Mouse (Mus musculus) cerebellum, adult 8-10 months (tissue): ENCODE measurements around the gene Enpp1.
A peak's percentile ranks its signal among the peaks of the same experiment; 100 is the strongest.

Experiments
- DNase-seq: peaks from one replicate; pipeline ENCODE4 v3.0.0; 2022

Enpp1 gene

DNA sequence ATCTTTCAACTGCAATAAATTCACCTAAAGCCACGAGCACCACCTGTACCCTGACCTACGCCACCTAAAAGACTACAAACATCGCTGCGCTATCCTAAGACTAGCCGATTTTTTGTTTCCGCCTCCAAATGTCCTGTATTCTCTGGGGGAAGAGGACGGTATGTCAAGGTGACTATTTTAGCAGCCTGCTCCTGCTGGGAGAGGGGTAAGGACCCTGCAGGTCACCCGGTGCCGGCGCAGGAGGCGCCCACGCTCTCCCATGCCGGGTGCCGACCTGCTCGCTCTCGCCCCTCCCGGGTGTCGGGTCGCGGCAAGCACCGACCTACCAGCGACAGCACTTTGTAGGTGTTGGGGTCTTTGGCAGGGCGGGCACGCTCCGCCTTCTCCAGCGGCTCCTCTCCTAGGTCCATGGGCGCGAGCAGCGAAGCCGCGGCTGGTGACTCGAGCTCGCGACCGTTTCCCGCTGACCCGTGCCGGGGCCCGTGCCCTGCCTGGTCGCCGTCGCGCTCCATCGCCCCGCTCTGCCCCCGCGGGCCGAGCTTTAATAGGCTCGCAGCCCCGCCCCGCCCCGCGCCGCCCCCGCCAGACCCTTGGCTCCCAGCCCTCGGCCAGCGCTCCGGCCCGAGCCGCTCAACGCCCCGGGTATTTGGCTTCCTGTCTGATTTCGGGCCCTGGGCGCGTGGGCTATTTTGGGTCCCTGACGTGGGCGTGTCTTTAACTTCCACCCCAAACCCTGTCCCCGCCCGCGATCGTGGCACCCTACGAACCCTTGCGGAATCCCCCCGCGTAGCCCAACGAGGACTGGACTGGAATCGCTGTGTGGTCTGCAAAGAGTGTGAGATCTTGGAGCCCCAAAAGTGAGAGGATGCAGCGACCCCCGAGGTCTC is at the start of gene Enpp1:
Enpp1 (minus strand) TSS at position 680 of the 887 bp plus-strand sequence.
- DNase-seq: peak; percentile 10

DNA sequence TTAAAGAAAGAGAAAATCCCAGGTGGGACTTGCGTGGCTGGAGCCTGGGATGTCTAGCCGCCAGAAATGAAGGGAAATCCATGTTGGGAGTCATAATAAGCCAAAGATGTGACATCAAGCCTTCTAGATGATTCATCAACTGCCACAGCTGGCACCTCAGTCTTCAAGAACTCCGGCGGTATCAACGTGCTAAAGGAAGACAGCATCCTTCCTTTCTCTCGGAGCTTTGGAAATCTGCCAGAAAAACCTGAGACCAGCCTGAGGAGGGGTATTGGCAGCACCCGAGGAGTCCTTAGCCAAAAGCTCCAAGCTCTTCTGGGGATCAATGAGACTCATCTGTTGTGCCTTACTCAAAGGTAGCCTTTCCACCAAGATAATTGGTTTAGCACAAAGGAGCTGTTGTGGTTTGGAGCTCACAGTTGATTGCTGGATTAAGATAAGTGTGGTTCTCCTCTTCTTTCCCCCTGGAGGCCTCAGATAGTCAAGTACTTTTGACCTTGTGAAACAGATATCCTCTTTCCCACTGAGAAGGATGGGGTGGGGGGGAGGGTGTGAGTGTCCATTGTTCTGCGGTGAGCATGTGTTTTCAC is 46.5 kb upstream of the Enpp1 start:
- no peak for DNase-seq

- DNase-seq: no peak
Observed at GRCm38 (mm10) chr10:24754874-24755540, 43.0 kb upstream of the Enpp1 start.

DNA sequence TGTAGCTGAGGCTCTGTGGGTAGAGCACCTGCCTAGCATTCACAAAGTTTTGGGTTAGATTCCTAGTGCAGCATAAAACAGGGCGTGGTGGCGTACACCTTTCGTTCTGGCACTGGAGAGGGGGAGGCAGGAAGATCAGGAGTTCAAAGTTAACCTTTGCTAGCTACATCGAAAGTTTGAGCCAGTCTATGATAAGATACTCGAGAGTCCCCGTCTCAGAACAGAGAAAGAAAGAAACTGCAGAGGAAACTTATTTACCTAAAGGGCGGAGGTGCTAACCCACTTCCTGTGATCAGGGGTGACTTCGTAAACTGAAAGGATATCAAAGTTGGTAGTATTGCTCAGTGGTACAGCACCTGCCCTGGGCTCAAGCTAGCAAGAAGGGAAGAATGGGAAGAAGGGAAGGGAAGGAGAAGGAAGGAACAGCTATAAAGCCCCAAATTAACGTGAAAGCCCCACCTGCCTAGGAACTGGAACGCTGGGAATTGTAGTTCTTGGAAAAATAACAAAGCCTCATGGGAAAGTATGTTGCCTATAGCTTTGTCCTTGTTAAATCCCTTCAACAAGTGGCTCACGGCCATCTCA is 42.4 kb upstream of the Enpp1 start:
- DNase-seq: no peak

- DNase-seq: no peak
Observed at GRCm38 (mm10) chr10:24753536-24754250, 41.7 kb upstream of the Enpp1 start.

DNA sequence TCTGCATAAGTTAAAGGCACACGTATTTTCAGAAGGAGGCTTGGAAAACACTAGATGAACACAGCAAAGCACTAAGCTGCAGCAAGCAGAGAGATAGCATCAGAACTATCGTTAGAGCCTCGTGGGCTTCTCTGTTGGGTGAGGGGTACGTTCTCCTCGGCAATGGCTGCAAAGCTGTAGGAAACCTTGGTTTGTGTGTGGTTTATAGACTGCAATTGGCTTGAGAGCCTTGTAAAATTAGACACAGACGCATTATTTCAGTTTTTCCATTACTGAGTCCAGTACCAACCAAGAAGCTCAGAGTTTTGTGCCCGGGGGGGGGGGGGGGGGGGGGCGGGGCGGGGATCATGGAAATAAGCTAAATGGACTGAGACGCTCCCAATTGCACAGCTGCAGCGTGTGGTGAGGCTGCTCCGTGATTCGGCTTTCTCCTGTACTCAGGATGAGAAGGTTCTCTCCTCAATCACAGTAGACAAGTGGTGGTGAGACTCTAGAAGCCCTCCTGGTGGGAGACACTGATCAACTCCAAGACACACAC is 31.1 kb upstream of the Enpp1 start:
- no peak for DNase-seq

DNA sequence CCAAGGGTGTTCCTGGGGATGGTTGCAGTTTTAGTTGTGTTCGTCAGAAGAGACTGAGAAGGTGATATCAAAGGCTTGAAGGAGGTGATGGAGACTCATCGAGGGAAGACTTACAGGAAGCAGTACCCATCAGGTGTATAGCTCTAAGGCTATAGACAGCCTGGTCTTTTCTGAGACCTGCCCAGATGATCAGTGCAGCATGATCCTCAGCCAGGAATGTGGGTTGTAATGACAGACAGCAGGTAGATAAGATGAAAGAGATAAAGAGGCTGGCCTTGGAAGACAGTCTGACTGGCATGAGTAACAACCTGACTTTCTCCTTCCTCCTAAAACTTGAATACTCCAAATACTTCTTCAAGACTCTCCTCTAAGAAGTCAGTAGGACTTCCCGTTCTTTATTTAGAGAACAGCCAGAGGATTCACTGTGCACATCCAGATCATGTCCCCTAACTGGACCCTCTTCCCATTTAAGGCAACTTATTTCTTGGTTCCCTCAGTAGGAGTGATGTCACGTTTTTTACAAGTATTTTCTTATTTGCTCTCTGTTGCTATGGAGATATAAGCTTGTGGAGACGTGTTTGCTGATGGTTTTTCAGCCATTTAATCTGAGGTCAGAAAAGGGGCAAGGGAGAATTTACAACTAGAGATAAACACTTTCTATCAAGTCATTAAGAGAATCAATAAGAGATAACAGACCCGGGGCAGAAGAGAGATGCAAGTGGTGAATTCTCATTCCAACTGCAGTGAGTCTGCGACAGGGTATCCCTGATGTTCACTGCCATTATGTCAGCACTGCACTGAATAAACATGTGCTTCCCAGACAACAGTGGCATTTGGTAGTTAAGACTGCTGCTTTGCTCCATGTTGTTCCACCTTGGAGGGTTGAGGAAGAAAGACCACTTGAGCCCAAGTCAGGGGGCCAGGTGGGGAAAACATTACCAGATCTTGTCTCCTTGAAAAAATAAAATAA is 29.6 kb upstream of the Enpp1 start:
- DNase-seq: no peak

- DNase-seq: no peak
Observed at GRCm38 (mm10) chr10:24739171-24739570, 27.2 kb upstream of the Enpp1 start.

DNA sequence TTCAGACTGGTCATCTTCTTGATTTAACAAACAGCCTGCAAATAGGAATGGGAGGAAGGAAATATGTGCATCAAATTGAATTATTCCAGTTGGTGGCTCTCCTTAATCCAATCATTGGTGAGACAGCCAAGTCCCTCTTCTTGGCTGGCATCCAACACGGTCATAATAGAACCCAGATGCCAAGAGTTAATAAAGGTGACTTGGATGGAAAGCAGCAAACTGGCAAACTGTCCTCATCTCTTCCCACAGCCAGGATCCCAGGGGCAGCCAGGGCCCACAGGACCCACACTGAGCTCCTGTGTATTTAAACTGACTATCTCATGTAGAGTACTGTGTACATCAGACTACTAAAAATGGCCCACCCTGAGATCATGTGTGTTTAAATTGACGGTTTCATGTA is 26.5 kb upstream of the Enpp1 start:
- DNase-seq: no peak

DNA sequence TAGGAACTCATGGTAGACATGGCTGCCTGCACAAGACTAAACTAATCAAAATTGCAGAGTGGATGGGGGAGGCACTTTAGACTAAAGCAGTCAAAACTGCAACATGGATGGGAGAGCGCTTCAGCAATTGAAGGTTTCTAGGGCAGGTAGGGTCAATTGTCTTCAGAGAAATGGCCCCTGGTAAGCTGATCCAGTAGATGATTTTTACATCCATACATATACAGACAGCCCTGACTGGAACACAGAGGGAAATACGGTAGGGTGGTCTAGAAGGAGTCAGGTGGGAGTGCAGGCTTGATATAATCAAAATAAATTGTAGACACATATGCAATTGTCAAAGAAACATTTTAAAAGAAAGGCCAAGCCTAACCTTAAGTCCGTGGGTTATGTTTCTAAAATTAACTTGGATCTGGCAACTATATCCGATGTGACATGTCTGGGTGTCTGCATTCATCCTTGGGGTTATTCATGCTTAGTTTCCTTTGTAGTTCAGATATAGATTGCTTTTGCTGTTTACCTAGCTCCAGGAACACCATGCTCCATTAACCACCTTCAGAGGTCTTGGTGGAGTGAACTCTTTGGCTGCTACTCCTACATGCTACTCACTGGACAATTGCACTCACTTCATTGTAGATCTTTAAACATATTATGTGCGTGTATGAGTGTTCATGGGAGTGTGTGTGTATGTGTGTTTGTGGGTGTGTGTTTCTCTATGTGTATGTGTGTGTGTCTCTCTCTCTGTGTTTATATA is 23.2 kb upstream of the Enpp1 start:
- DNase-seq: no peak

GRCm38 (mm10) chr10:24727478-24727877 is 15.5 kb upstream of the Enpp1 start:
- no peak for DNase-seq

GRCm38 (mm10) chr10:24725197-24725596 is 13.2 kb upstream of the Enpp1 start:
- no peak for DNase-seq

- no peak for DNase-seq
Observed at GRCm38 (mm10) chr10:24721841-24722240, 9.9 kb upstream of the Enpp1 start.

GRCm38 (mm10) chr10:24719383-24719782 is 7.4 kb upstream of the Enpp1 start:
- no peak for DNase-seq

DNA sequence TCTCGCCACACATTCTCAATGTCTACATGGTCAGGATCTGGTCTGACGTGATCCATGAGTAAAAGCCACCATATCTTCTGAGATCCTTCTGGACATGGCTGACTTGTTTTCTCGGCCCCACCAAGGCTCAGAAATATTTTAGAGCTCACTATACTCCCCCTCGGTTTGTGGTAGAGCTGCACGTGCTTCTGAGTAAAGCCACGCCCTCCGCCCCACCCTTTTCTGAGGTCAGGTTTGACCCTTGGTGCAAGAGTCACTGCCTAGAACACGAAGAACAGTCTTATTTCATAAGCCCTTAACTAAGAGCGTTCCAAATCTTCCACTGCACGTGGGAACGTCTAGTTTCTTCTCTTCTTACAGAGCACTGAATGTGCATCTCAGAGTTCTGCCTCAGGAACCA is 6.8 kb upstream of the Enpp1 start:
- DNase-seq: no peak

- no peak for DNase-seq
Observed at GRCm38 (mm10) chr10:24718058-24718457, 6.1 kb upstream of the Enpp1 start.

DNA sequence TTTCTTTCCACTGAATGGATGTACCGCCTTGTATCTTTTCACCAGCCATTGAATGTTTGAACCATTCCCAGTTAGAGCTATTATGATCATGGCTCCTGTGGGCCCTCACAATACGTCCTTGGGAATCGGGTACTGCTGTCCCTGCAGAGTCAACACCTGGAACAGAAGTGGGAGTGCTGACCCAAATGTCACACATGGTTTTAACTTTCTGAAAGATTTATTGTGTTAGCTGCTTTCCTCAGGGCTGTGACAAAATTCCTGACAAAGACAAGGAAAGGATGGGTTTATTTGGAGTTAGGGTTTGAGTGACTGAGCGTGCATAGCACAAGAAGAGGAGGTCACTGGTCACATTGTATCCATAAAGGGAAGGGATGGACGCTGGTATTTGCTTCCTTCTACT is 4.3 kb upstream of the Enpp1 start:
- DNase-seq: no peak

DNA sequence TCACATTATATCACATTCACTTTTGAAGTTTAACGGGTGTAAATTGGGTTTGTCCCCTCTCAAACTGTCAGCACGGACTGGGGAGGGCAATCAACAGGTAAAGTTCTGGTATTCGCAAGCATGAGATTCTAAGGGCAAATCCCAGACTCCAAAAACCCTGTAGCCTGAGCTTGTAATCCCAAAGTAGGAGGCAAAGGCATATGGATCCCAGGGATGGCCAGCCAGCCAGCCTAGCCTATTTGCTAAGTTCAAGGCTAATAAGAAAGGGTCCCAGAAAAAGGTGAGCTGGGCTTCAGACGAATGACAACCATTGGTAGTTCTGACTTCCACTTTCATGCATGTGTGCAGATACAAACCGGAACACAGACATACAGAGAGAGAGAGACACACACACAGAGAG is 942 bp upstream of the Enpp1 start:
- DNase-seq: no peak

GRCm38 (mm10) chr10:24712367-24712761 is 405 bp upstream of the Enpp1 start:
- DNase-seq: no peak

DNA sequence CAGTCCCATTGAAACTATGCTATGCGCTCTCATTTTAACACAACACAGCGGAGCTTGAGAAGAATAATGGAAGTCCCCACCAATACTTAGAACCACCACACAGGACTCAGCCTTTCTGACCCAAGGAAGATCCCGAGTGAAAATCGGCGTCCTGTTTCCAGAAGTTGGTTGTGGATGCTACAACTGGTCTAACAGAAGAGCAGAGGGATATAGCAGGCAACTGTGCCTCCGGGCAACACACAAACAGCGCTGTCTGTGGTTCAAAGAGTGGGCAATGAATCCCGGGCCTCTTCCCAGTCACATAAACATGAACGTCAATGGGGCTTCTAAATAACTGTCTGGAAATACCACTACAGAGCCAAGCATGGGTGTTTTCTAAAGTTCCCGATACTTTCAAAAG is 888 bp downstream of the Enpp1 start:
- no peak for DNase-seq

GRCm38 (mm10) chr10:24710361-24710760 is 1.6 kb downstream of the Enpp1 start:
- DNase-seq: no peak
